Mouse (Mus musculus) testis, postnatal 10 days (tissue): Measurements from ENCODE around the gene Usp5.
"Not testable (repeated sequence)": the region's sequence is repeated elsewhere in the genome, so short reads cannot be mapped to it uniquely, and the experiment has no call there.

Experiments used
- DNase-seq: peaks from one replicate; pipeline ENCODE4 v3.0.0; 2021; ENCODE audit warnings: low spot score

Gene Usp5

GRCm38 (mm10) chr6:124840241-124841167, 11.2 kb upstream of the Usp5 start, which contains the start of gene Gnb3:
Gene Gnb3, minus strand, starts transcription at chr6:124840275.
- no peak for DNase-seq

DNA sequence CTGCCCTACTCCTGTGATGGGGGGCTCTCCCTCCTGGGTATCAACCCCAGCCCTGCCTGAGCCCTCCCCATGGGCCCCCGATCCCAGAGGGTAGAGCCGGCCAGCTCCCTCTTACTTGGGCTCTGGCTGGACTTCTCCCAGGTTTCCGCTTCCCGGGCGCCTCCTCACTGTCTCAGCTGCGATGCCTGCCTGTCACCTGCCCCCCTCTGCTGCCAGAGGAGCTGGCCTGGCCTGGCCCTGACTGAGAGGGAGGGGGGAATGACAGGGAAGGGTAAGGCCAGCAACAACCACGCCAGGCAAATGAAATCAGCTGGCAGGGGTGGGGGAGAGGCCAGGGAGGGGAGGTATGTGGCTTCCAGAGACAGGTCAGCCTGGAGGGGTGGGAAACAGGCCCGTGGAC, 10.5 kb upstream of the Usp5 start:
- DNase-seq, result no peak

DNA sequence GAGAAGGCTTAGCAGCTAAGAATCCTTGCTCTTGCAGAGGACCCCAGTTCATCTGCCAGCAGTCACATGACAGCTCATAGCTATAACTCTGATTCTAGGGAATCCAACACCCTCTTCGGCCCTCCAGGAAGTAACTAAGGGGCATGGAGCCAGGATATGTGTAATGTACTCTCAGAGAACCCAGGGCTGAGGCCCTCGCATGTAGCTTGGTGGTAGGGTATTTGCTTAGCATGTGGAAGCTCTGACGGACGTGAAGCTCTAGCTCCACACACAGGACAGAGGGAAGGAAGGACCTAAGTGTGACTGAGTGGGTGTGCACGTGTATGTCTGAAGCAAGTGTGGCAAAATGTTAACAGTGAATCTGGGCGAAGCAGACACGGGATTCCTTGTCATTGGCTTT, 7.1 kb upstream of the Usp5 start:
- DNase-seq, result no peak

- DNase-seq, result no peak
Measured at GRCm38 (mm10) chr6:124835531-124835930, 6.2 kb upstream of the Usp5 start.

DNA sequence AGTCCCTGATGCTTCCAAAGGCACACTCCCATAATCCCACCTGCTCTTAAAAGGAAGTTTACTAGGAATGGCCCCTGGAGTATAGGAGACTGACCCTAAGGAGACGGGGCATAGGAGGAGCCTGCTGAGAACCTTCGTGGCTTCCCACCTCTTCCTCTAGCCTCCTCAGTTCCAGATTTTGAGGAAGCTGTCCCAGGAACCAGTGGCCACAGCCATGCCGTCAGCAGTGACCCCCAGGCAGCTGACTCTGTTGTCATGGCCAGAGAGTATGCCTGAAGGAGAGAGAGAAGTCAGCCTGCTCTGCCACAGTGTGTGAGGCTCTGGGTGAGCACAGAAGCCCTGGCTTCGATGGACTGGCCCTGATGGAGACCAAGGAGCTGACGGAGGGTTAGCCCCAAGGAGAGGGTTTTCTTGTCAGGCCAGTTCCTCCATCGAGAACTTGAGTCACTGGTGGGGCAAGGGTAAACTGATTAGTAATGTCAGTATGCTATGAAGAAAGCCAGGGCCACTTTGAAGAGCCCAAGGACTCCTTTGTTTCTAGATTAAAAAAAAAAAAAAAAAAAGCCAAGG, 5.3 kb upstream of the Usp5 start:
- no peak for DNase-seq

GRCm38 (mm10) chr6:124831649-124832048, 2.4 kb upstream of the Usp5 start:
- no peak for DNase-seq

DNA sequence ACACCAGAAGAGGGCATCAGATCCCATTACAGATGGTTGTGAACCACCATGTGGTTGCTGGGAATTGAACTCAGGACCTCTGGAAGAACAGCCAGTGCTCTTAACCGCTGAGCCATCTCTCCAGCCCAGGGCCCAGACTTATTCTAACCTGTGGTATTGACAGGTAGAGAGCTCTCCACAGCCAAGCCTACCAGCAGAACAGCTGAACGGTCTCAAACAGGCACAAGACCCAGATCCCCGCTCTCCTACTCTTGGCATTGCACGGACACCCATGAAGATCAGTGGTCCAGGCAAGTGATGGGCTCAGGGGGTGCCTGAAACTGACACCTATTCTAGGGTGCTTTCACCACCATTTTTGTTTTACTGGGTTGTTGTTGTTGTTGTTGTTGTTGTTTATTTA, 1.9 kb upstream of the Usp5 start:
- not testable (repeated sequence) for DNase-seq

GRCm38 (mm10) chr6:124829799-124830700, 766 bp upstream of the Usp5 start:
- DNase-seq, result peak; percentile 92

DNA sequence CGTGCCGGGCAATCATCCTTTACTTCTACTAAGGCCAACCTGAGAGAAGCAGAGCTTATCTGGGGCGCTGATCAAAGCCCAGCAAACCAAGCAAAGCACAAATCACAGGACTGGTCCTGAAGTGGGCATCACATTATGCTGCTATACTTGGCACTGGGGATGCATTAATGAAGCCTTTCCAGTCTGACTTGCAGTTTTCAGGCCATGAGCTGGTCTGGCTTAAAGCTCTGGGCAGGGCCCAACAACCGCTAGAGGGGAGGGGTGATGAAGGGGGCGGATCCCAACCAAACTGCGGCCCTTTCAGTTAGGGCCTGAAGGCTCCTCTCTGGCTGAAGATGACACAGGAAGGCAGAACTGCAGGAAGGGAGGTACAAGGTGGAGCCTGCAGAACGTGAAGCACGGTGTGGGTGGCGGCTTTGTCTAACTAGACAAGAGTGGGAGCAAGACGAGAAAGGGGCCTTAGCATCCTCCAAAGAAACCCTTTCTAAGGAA, 1.1 kb downstream of the Usp5 start:
- DNase-seq, result peak; percentile 62

DNA sequence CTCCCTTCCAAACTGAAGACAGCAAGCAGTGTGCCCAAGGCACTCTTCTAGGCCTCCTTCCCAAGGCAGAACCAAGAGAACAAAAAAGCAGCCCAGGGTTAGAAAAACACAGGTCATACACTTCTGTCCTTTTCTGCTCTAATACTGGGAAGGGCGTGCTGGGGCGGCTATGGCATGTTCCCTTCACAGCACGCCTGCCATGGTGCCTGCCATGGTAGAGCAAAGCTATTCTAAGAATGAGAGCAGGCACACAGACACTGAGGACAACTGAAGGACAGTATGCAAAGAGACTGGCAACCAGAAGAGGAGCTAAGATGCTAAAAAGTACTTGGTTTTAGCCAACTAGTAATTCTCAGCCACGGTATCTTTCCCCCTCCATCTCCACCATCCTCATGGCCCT, 7.2 kb downstream of the Usp5 start:
- DNase-seq, result no peak

DNA sequence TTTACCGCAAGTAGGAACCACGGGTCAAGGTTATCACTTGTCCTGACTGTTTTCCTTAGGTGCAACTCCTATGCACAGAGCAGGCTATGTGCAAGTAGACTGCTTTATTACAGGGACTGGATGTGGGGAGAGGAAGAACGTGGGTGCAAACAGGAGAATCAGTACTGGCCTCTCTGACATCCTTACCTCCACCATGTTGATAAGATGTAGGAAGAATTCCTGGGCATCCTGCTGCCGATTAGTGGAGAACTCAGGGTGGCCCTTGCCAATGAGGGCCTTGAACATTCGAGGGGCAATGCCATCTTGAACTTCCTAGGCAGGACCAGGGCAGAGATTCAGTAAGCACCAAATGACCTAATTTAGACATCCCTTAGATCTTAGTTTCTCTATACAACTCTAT, 8.4 kb downstream of the Usp5 start:
- no peak for DNase-seq

GRCm38 (mm10) chr6:124817971-124818370, 11.3 kb downstream of the Usp5 start:
- no peak for DNase-seq

DNA sequence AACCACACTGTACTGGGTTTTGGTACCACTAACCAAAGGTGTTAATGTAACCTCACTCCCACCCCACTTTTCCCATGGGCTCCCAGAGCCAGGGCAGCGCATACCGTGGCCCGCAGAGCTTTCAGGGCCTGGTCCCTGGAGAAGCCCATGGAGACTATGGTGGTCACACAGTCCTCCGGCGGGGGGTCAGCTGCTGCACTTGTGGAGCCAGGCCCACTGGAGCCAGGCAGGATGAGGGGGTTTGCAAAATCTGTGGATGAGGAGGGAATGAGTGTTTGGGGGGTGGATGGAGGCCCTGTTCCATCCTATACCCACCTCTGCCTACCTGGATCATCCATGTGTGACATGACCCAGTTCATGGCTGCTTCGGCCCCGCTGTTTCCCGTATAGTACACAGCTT, 11.7 kb downstream of the Usp5 start:
- no peak for DNase-seq

- no peak for DNase-seq
Measured at GRCm38 (mm10) chr6:124817125-124817524, 12.2 kb downstream of the Usp5 start.

DNA sequence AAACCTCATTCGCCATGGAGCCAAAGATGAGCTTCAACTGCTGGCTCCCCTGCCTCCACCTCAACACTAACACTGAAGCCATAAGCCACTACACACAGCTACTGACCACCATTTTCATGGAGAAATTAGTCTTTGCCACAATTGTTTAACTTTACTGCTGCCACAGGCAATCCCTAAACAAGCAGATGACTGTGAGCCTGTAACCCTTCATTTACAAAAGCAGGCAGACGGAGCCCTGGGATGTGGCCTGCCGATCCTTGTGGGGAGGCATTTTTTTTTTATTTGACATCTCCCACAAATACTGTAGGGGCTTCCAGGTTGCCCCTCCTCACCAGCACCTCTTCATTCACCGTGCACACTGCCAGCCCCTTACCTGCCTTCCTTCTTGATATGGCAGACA, 12.7 kb downstream of the Usp5 start:
- peak; percentile 25 for DNase-seq

DNA sequence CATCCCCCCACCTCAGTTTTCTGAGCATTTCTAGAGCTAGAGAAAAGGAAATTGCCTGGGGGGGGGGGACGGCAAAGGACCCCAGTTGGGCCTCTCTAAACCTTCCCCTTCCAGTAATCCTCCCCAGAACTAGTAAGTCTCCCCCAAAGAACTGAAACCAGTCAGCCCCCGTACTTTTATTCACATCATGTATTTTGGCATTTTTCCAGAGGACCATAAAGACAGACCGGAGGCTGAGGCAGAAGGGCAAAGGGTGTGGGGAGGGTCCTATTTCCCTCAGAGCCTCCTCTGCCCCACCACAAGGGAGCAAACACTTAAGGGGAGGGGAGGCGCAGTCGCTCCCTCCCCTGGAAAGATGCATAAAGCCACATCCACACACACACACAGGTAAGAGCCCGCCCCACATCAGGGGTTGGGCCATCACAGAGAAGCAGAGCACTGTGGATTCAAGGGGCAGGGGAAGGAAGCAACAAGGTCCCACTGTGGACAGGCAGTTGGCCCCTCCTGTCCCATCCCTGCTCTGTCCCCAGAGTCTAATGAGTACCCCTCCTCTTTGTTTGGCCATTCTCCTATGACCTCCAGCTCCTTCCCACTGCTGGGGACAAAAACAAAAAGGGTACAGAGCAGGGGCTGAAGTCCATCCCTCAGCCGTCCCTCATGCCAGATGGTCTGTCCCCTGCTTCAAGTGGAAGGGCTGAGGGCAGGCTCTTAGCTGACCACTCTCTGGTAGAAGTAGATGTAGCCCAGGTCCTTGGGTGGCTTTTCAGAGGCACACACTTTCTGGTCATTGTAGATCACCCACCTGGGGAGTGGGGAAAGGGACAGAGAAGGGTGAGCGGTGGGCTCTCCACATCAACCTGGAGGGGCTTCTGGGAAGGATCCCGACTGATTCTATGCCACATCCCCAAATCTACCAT, 14.2 kb downstream of the Usp5 start:
- DNase-seq, result no peak

DNA sequence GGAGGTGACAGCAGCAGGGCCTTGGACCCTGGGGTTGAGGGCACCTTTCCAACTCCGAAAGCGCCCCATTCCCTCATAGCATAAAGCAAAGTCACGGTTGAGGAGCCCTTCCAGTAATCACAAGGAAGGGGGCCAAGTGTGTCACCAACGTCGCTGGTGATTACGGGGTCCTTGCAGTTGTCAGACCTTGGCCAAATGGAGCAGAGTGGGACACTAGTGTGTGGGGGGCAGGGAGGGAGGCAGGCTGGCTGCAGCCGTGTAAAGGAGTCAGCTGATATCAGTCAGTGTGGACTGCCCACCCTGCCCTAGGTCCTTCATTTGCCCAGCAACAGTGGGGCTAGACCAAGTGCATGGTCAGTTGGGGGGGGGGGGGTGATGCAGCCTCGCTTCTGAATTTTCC, 14.8 kb downstream of the Usp5 start:
- no peak for DNase-seq

- peak; percentile 93 for DNase-seq
Measured at GRCm38 (mm10) chr6:124813933-124814332, 15.4 kb downstream of the Usp5 start, which contains the start of gene Tpi1. Gene Tpi1, minus strand, starts transcription at chr6:124814296.

- DNase-seq, result peak; percentile 77
Measured at GRCm38 (mm10) chr6:124813496-124813895, 15.8 kb downstream of the Usp5 start.

- no peak for DNase-seq
Measured at GRCm38 (mm10) chr6:124812848-124813247, 16.4 kb downstream of the Usp5 start.
